Mouse (Mus musculus) lung, adult 2 months (tissue): ENCODE results near the gene Slit3.
A peak's percentile ranks its signal among the peaks of the same experiment; 100 is the strongest.

Source experiments
- CTCF ChIP-seq: fragments of 200-500 bp; IDR thresholded peaks from 2 replicates; pipeline ENCODE4 v1.5.1; 2011; ENCODE audit warnings: mild to moderate bottlenecking, low read length, control low read depth; ENCODE audit not compliant: insufficient read depth
- POLR2A ChIP-seq: fragments of 200-500 bp; IDR thresholded peaks from 2 replicates; pipeline ENCODE4 v1.6.1; 2011; ENCODE audit warnings: low read depth, mild to moderate bottlenecking, control low read depth, low read length, borderline replicate concordance; ENCODE audit errors: extremely low read depth

GRCm38 (mm10) chr11:35451636-35452035, 330.6 kb downstream of the Slit3 start:
- TF ChIP-seq POLR2A, result no peak
- peak; percentile 71 for TF ChIP-seq CTCF
